Mouse (Mus musculus): Measurements from ENCODE around the gene Npas2. TPM values are rescaled to one million over a fixed set of nuclear protein-coding genes. Genes with fewer than 3 reads are reported as not detected.
A peak's percentile ranks its signal among the peaks of the same experiment; 100 is the strongest.

The Npas2 gene
- polyA plus RNA-seq, 1 experiment from 2014 or later, result 0.99 TPM

DNA sequence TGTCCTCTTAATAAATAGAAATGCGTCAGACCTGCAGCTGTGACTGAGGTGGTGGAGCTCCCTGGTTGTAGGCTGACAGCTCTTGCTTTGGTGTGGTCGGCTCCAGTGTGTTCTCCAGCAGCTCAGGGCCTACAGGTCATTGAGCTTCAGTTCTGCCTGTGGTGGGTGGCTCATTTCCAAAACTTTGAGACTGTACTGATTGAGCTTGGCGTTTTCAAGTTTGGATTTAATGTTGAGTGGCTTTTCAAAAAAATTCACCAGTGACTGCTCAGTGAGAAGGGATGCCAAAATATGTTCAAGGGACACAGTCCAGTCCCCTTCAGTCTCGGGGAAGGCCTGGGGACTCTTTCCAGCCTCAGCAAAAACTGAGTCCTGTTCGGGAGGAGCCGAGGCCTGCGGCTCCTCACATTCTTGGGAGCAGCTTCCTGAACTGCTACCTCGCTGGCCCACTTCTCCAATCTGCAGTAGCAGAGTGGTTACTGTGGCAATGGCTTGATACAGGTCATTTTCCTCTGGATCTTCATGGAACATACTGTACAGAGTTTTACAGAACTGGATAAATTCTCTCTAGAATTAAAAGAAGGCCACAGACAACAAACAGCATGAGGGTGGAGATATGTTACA lies 178.8 kb downstream of the Npas2 start:
- 79% methylated on average over 8 of the region's 8 CpGs for WGBS
- Histone ChIP-seq H3K4me2 (replicated peaks) (no peak overlapping the region), H3K9ac (replicated peaks) (no peak overlapping the region), H3K27me3 (no peaks in the 10 kb centered on the region), H3K4me3 (no peak overlapping the region), H3K9me3 (no peaks in the 10 kb centered on the region), H3K36me3 (peaks cover 53% of the 10 kb centered on the region), H3K4me1 (peaks cover 12% of the 10 kb centered on the region), H3K27ac (replicated peaks) (no peak overlapping the region)
- ATAC-seq (replicated peaks), result no peak

DNA sequence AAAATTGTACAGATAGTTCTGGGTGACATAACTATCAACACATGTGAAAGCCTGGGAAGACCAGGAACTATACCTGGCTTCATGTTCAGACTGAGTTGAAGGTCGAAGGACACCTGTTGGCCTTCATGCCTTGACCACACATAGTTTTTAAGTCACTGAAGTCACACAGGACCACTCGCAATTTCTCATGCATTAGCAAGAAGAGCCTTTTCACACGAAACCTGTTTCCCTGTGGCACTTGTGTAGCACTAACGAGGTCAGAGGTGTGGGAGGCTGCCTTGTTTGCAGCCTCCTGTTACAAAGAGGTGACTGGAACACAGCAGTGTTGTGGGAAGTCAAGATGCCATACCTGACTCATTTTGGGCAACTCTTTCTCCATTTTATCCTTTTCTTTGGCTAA lies 179.8 kb downstream of the Npas2 start:
- ATAC-seq (replicated peaks), result no peak
- Histone ChIP-seq H3K9me3 (no peaks in the 10 kb centered on the region), H3K36me3 (peaks cover 53% of the 10 kb centered on the region), H3K4me3 (no peak overlapping the region), H3K9ac (replicated peaks) (no peak overlapping the region), H3K4me2 (replicated peaks) (no peak overlapping the region), H3K27ac (replicated peaks) (no peak overlapping the region), H3K4me1 (peaks cover 12% of the 10 kb centered on the region), H3K27me3 (no peaks in the 10 kb centered on the region)
- WGBS, result 60% methylated on average over 4 of the region's 4 CpGs

DNA sequence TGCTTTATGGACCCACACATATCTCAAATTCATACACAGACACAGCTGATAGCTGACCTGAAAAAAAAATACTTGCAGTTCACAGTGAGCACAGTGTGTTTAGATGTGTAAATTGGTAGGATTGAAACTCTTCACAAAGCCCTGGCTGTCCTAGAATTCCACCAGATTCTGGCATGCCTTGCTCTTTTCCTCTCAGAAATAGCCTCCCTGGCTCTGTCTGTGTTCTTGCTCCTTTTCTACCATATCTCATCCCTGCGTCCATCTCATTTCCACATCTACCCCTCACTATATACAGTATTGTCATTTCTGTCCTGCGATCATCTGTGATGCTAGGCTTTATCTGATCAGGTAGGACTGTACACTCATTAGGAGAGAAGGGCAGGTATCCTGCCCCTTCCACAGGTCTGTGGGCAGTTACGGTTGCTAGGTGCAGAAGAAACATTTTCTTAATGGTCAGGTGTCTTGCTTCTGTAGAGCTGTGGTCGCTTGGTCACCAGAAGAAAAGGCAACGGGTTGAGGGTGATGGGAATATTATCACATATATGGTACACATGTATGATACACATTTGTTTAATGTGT lies 180.8 kb downstream of the Npas2 start:
- H3K4me3 ChIP-seq, result no peak overlapping the region
- H3K36me3 ChIP-seq, result peaks cover 53% of the 10 kb centered on the region
- H3K4me2 ChIP-seq (replicated peaks), result no peak overlapping the region
- H3K4me1 ChIP-seq, result peaks cover 4% of the 10 kb centered on the region
- H3K9ac ChIP-seq (replicated peaks), result no peak overlapping the region
- ATAC-seq (replicated peaks), result no peak
- no peak overlapping the region for H3K27ac ChIP-seq (replicated peaks)
- no peaks in the 10 kb centered on the region for H3K9me3 ChIP-seq
- 89% methylated on average over 5 of the region's 5 CpGs for WGBS
- no peaks in the 10 kb centered on the region for H3K27me3 ChIP-seq

DNA sequence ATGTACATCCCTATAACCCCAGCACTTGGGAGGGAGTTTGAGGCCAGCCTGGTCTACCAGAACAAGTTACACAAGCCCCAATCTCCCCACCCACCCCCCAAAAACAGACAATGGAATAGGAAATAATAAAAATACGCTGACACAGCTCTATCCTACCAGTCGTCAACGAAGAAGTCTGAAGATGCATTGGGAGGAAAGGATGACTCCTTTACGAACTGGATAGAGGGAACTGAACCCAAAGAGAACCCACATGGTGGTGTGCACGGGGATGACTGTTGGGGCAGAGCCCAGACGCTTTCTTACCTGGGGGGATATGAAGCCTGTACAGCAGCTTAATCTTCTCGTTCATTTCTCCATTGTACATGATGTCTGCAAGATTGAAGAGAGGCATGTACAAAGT lies 182.6 kb downstream of the Npas2 start:
- H3K4me2 ChIP-seq (replicated peaks), result no peak overlapping the region

DNA sequence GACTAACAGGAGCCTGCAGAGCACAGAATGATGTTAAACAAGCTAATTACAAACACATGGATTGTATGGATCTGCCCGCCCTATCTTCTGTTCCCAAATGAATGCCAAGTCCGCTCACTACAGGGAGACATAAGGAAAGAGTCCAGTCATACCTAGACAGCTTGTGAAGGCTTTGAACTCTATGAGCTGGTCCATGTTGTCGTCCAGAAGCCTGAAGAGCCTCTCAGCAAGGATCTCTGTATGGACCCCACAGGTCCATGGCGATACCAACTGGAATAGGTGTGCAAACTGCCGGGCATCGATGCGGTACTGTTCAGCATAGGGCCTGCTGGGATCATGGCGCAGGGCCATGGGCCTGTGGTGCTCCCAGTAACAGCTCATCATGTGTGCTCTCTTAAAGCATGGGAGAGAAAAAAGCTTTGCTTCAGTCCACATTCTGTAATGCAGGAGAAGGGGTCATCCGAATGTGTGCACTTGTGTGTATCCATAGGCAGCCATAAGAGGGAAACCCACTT lies 183.3 kb downstream of the Npas2 start:
- Histone ChIP-seq H3K4me3 (no peak overlapping the region), H3K4me2 (replicated peaks) (no peak overlapping the region), H3K4me1 (no peaks in the 10 kb centered on the region), H3K9ac (replicated peaks) (no peak overlapping the region), H3K27me3 (no peaks in the 10 kb centered on the region), H3K27ac (replicated peaks) (no peak overlapping the region), H3K36me3 (peaks cover 35% of the 10 kb centered on the region), H3K9me3 (no peaks in the 10 kb centered on the region)
- ATAC-seq (replicated peaks), result no peak
- WGBS, result 95% methylated on average over 9 of the region's 9 CpGs

More for the DNA sequence above, 182.6 kb downstream of the Npas2 start:
- Histone ChIP-seq H3K36me3 (peaks cover 42% of the 10 kb centered on the region), H3K9ac (replicated peaks) (no peak overlapping the region), H3K27ac (replicated peaks) (no peak overlapping the region), H3K27me3 (no peaks in the 10 kb centered on the region), H3K4me3 (no peak overlapping the region), H3K4me1 (no peaks in the 10 kb centered on the region), H3K9me3 (no peaks in the 10 kb centered on the region)
- no peak for ATAC-seq (replicated peaks)
- 85% methylated on average over 7 of the region's 7 CpGs for WGBS

DNA sequence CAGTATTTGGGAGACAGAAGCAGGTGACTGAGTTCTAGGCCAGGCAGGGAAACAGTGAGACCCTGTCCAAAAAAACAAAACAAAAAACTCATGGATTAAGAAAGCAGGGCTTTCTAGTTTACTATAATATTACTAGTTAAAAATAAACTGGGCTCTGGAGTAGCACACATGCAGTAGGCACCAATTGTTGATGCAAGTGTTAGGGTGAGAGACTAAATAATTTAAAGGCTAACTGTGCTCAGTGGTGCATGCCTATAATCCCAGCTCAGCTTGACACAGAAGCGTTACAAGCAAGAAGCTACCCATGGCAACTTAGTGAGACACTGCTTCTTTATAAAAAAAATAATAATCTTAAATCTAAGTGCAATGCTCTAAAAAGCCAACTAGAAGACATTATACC lies 185.0 kb downstream of the Npas2 start:
- Histone ChIP-seq H3K9ac (replicated peaks) (no peak overlapping the region), H3K27me3 (no peaks in the 10 kb centered on the region), H3K36me3 (peaks cover 17% of the 10 kb centered on the region), H3K4me3 (no peak overlapping the region), H3K4me1 (no peaks in the 10 kb centered on the region), H3K4me2 (replicated peaks) (no peak overlapping the region), H3K27ac (replicated peaks) (no peak overlapping the region), H3K9me3 (no peaks in the 10 kb centered on the region)
- 68% methylated on average over 1 of the region's 1 CpGs for WGBS
- no peak for ATAC-seq (replicated peaks)

DNA sequence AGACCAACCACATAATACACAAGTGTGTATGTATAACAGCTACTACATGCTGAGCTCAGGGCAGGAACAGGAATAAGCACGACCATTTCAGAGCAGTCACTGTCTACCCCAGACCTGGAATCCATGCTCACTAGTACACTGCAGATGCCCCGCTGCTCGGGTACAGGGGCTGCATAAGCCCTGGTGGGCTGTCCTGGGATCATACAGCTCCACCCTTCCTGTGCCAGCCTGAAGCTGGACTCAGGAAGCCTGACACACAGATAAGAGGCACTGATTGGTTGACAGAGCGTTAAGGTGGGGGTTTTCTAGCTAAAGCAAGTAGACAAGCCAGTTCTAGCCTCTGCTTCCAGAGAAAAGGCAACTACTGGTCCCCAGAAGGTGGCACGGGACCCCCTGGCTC lies 185.5 kb downstream of the Npas2 start:
- 78% methylated on average over 5 of the region's 5 CpGs for WGBS
- Histone ChIP-seq H3K4me2 (replicated peaks) (no peak overlapping the region), H3K36me3 (peaks cover 13% of the 10 kb centered on the region; the same call in 1 of the 2 replicates), H3K4me1 (no peaks in the 10 kb centered on the region), H3K27me3 (no peaks in the 10 kb centered on the region), H3K9me3 (no peaks in the 10 kb centered on the region), H3K4me3 (no peak overlapping the region), H3K27ac (replicated peaks) (no peak overlapping the region), H3K9ac (replicated peaks) (no peak overlapping the region)
- no peak for ATAC-seq (replicated peaks)

DNA sequence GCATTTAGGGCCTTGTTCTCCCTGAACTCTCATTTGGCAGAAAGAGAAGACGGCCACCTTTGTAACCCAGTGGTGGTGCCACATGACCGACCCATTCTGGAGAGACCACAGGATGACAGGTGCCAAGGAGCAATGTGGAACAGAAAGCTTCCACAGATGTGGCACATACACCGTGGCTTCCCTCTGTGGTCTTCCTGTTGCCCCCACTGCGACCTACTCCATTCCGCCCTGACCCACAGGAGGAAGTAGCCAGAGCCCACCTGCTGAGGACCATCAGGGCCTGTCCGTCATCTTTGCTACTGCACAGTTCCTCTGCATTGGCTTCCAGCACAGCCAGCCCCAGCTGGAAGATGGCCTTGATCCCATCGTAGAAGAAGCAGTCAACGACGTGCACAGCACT lies 187.5 kb downstream of the Npas2 start:
- Histone ChIP-seq H3K9me3 (no peaks in the 10 kb centered on the region), H3K27ac (replicated peaks) (no peak overlapping the region), H3K27me3 (no peaks in the 10 kb centered on the region), H3K4me1 (no peaks in the 10 kb centered on the region), H3K4me2 (replicated peaks) (no peak overlapping the region), H3K9ac (replicated peaks) (no peak overlapping the region), H3K36me3 (peaks cover 7% of the 10 kb centered on the region; the same call in 1 of the 2 replicates), H3K4me3 (no peak overlapping the region)
- ATAC-seq (replicated peaks), result no peak
- 93% methylated on average over 9 of the region's 9 CpGs for WGBS

DNA sequence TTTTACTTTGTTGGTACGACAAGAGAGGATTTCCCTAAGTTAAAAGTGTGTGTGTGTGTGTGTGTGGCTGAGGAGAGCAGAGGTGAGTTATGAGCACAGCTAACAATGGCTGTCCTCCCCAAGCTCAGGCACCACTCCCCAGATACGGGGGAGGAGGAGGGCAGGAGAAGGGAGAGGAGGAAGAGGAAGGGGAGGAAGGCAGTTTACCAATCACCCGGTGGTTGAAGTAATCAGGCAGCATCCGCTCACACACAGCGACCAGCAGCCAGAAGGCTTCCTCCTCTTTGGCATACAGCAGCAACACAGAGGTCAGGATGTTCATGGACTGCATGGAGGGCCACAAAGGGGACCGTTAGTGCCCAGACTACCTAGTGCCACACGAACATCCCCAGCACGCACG lies 191.4 kb downstream of the Npas2 start:
- H3K4me2 ChIP-seq (replicated peaks), result no peak overlapping the region
- no peak overlapping the region for H3K9ac ChIP-seq (replicated peaks)
- WGBS, result 85% methylated on average over 9 of the region's 9 CpGs
- no peak overlapping the region for H3K27ac ChIP-seq (replicated peaks)
- H3K36me3 ChIP-seq, result no peaks in the 10 kb centered on the region
- ATAC-seq (replicated peaks), result no peak
- no peaks in the 10 kb centered on the region for H3K27me3 ChIP-seq
- H3K4me3 ChIP-seq, result no peak overlapping the region
- no peaks in the 10 kb centered on the region for H3K4me1 ChIP-seq
- no peaks in the 10 kb centered on the region for H3K9me3 ChIP-seq

DNA sequence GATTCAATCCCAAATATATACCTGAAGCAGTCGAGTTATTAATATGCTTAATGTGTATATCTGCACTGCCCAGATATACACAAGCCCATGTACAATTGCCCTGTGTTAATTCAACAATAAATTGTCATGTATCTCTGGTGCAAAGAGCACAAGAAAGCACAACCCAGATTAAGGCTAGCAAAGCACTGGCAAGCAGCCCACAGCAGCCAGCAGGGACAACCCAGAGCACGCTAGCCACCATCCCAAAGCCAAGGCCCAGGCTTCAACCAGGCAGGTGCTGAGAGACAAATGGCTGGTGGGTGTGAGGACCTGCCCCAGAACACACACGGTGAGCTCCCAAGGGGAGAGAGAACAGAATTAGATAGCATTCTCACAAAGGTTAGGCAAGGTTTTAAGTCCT lies 192.9 kb downstream of the Npas2 start:
- H3K36me3 ChIP-seq, result no peaks in the 10 kb centered on the region
- ATAC-seq (replicated peaks), result no peak
- no peaks in the 10 kb centered on the region for H3K27me3 ChIP-seq
- WGBS, result 86% methylated on average over 3 of the region's 3 CpGs
- no peak overlapping the region for H3K27ac ChIP-seq (replicated peaks)
- H3K9ac ChIP-seq (replicated peaks), result no peak overlapping the region
- no peaks in the 10 kb centered on the region for H3K9me3 ChIP-seq
- no peak overlapping the region for H3K4me3 ChIP-seq
- H3K4me1 ChIP-seq, result no peaks in the 10 kb centered on the region
- no peak overlapping the region for H3K4me2 ChIP-seq (replicated peaks)

DNA sequence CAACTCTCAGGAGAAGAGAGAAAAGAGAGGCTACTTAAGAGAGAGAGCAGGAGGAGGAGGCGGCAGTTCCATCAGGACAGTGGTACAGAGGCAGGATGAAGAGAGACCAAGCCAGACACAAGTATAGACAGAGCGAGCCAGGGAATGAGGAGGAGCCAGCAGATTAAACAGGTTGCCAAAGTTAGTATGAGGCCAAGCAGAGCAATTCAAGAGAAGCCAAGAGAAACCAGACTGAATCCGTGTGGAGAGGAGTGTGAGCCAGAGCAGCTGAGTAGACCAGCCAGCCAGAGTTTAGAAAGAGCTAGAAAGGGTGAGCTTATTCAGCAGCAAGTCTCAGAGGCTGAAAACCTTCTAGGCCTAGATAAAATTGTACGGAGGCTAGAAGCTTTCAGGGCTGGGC lies 194.0 kb downstream of the Npas2 start:
- no peaks in the 10 kb centered on the region for H3K27me3 ChIP-seq
- H3K36me3 ChIP-seq, result no peaks in the 10 kb centered on the region
- H3K27ac ChIP-seq (replicated peaks), result peak overlapping the region; percentile 69
- H3K9ac ChIP-seq (replicated peaks), result no peak overlapping the region
- 75% methylated on average over 4 of the region's 4 CpGs for WGBS
- H3K4me2 ChIP-seq (replicated peaks), result no peak overlapping the region
- no peak overlapping the region for H3K4me3 ChIP-seq
- no peaks in the 10 kb centered on the region for H3K4me1 ChIP-seq
- peak; percentile 53 for ATAC-seq (replicated peaks)
- H3K9me3 ChIP-seq, result no peaks in the 10 kb centered on the region

DNA sequence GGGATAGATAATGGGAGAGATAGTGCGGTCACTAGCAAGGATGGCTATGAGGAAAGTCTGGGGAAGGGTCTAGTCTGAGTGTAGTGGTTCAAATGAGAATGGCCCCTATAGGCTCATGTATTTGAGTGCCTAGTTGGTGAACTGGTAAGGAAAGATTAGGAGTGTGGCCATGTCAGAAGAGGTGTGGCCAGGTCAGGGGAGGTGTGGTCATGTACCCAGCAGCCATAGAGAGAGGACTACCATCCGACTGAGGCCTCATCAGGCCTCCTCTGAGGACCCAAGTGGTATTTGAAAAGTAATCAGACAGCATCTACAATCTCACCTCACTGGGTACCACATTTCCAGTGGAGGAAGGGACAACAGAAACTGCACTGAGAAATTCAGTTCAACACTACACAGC lies 194.6 kb downstream of the Npas2 start:
- no peaks in the 10 kb centered on the region for H3K36me3 ChIP-seq
- H3K9me3 ChIP-seq, result no peaks in the 10 kb centered on the region
- no peak overlapping the region for H3K9ac ChIP-seq (replicated peaks)
- 81% methylated on average over 2 of the region's 2 CpGs for WGBS
- H3K4me3 ChIP-seq, result no peak overlapping the region
- ATAC-seq (replicated peaks), result no peak
- H3K27me3 ChIP-seq, result no peaks in the 10 kb centered on the region
- no peak overlapping the region for H3K4me2 ChIP-seq (replicated peaks)
- no peaks in the 10 kb centered on the region for H3K4me1 ChIP-seq
- peak overlapping the region; percentile 69 for H3K27ac ChIP-seq (replicated peaks)

DNA sequence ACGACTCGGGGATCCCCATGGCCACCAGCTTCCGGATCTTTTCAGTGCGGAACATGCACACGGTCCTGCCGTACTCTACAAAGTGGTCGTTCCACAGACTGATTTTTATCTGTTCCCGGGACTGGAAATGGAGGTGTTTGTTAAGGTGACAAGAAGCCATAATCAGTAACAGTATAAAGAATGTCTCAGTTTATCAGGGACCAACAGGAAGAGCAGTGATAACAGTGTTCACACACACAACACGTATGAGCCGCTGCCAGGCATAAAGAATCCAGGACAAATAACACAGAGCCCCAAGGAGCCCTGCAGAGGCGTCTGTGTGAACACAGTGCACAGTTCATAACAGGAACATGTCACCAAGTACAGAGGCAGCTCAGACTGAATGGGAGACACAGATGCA lies 195.8 kb downstream of the Npas2 start:
- Histone ChIP-seq H3K36me3 (no peaks in the 10 kb centered on the region), H3K9me3 (no peaks in the 10 kb centered on the region), H3K27me3 (no peaks in the 10 kb centered on the region), H3K4me2 (replicated peaks) (no peak overlapping the region), H3K4me1 (no peaks in the 10 kb centered on the region), H3K9ac (replicated peaks) (no peak overlapping the region), H3K27ac (replicated peaks) (no peak overlapping the region), H3K4me3 (no peak overlapping the region)
- no peak for ATAC-seq (replicated peaks)
- WGBS, result 94% methylated on average over 11 of the region's 11 CpGs

Data from forebrain, embryonic 15.5 days (tissue).